9 mouse cellular contexts compared by ENCODE assay signal in genomic region chr13:94306968-94307289, GRCm38 (mm10). TPM values are rescaled to one million over a fixed set of nuclear protein-coding genes. Genes with fewer than 3 reads are reported as not detected.
DNase-seq lines count a peak whose midpoint lies in the region; ATAC-seq and TF ChIP-seq lines count a peak whose summit lies in the region.
"Had no signal": no experiment of that assay in that cellular context is flagged by ENCODE, and none has a peak within 500 bp of the region (broad histone marks: within the 10 kb centered on the region; RNA-seq: fewer than 3 reads in every experiment).

No protein-coding gene starts in this region.

- H3K4me1 ChIP-seq in lung, embryonic 15.5 days = peaks cover 7% of the 10 kb centered on the region; the same call in 1 of the 2 replicates
- H3K4me1 ChIP-seq in forebrain, embryonic 16.5 days (replicated peaks; ENCODE audit: control insufficient read depth, insufficient read depth, low read length) = peaks cover 6% of the 10 kb centered on the region
- H3K4me1 ChIP-seq in limb, embryonic 15.5 days = 0 out of 2 replicates have a peak, but pooled peaks cover 8% of the 10 kb centered on the region
- H3K4me1 ChIP-seq in olfactory bulb, adult 2 months (ENCODE audit: control insufficient read depth, insufficient read depth, low read length) = peaks cover 16% of the 10 kb centered on the region

- no peak for TF ChIP-seq CTCF in olfactory bulb, adult 2 months (IDR thresholded peaks at IDR 0.05; ENCODE audit: insufficient read depth, low read depth, low read length)

- H3K9me3 ChIP-seq in lung, embryonic 15.5 days = no peaks in the 10 kb centered on the region
- H3K9me3 ChIP-seq in forebrain, embryonic 16.5 days (ENCODE audit: control insufficient read depth, low read length) = no peaks in the 10 kb centered on the region
- H3K9me3 ChIP-seq in limb, embryonic 15.5 days = no peaks in the 10 kb centered on the region

- H3K4me3 ChIP-seq in lung, embryonic 15.5 days = peak overlapping the region; percentile 11; the same call in 1 of the 2 replicates
- H3K4me3 ChIP-seq in forebrain, embryonic 16.5 days (replicated peaks; ENCODE audit: low read length) = peak overlapping the region; percentile 18; the same call in 1 of the 2 replicates
- peak overlapping the region; percentile 26 for H3K4me3 ChIP-seq in limb, embryonic 15.5 days
- no peak overlapping the region for H3K4me3 ChIP-seq in olfactory bulb, adult 2 months (ENCODE audit: insufficient read depth, low read depth, low read length)

- peak overlapping the region; percentile 49 for H3K4me2 ChIP-seq in lung, embryonic 15.5 days
- peak overlapping the region; percentile 47 for H3K4me2 ChIP-seq in forebrain, embryonic 16.5 days (ENCODE audit: low read length)
- H3K4me2 ChIP-seq in limb, embryonic 15.5 days = peak overlapping the region; percentile 49

- H3K36me3 ChIP-seq in lung, embryonic 15.5 days = no peaks in the 10 kb centered on the region
- H3K36me3 ChIP-seq in forebrain, embryonic 16.5 days (ENCODE audit: control insufficient read depth, insufficient read depth) = no peaks in the 10 kb centered on the region
- no peaks in the 10 kb centered on the region for H3K36me3 ChIP-seq in limb, embryonic 15.5 days

- no peak overlapping the region for H3K9ac ChIP-seq in lung, embryonic 15.5 days
- peak overlapping the region; percentile 36; the same call in 1 of the 2 replicates for H3K9ac ChIP-seq in forebrain, embryonic 16.5 days (replicated peaks; ENCODE audit: low read depth, low read length)
- peak overlapping the region; percentile 39; the same call in 1 of the 2 replicates for H3K9ac ChIP-seq in limb, embryonic 15.5 days

- TF ChIP-seq POLR2A in olfactory bulb, adult 2 months (IDR thresholded peaks at IDR 0.05; ENCODE audit: insufficient read depth, low read depth, low read length) = no peak

- ATAC-seq in lung, embryonic 15.5 days (ENCODE audit: borderline replicate concordance, extremely low read depth, low FRiP score, low TSS enrichment) = no peak; the same call in 1 of the 2 replicates
- ATAC-seq in forebrain, embryonic 16.5 days = peak; percentile 24; the same call in 1 of the 2 replicates
- no peak for ATAC-seq in limb, embryonic 15.5 days (ENCODE audit: insufficient number of reproducible peaks, low FRiP score, low TSS enrichment, low read depth)
- ATAC-seq: Patski had no signal

- no peak overlapping the region for H3K27ac ChIP-seq in lung, embryonic 15.5 days
- H3K27ac ChIP-seq in forebrain, embryonic 16.5 days (ENCODE audit: low read length) = peak overlapping the region; percentile 65
- H3K27ac ChIP-seq in limb, embryonic 15.5 days = no peak overlapping the region
- peak overlapping the region; percentile 98 for H3K27ac ChIP-seq in olfactory bulb, adult 2 months (ENCODE audit: insufficient read depth, low read depth, low read length)

- H3K27me3 ChIP-seq in lung, embryonic 15.5 days = no peaks in the 10 kb centered on the region
- no peaks in the 10 kb centered on the region for H3K27me3 ChIP-seq in forebrain, embryonic 16.5 days (replicated peaks; ENCODE audit: control insufficient read depth, insufficient read depth, low read length)
- no peaks in the 10 kb centered on the region for H3K27me3 ChIP-seq in limb, embryonic 15.5 days

- WGBS in lung, embryonic 15.5 days = 24% methylated on average over 5 of the region's 5 CpGs
- WGBS in forebrain, embryonic 16.5 days = 23% methylated on average over 5 of the region's 5 CpGs
- WGBS in limb, embryonic 15.5 days = 17% methylated on average over 5 of the region's 5 CpGs
- 9% methylated on average over 5 of the region's 5 CpGs for WGBS in olfactory bulb, adult 2 months

- no peak for DNase-seq in lung, postnatal 10 days
- DNase-seq in embryo, embryonic 11 days = no peak
- DNase-seq in thymus, postnatal 10 days (ENCODE audit: low spot score in 2 of 2) = no peak
- DNase-seq in right cerebral cortex, postnatal 14 days = no peak

RNA-seq across cellular contexts. Expression of gene Scamp1, which starts 21.3 kb away (rescaled TPM):
- polyA plus RNA-seq in lung, embryonic 15.5 days (2015; fragmentation: Nextera tagmentation; extraction: Ambion mirVana) = 29.9 and 31.7 TPM in 2 replicates
- polyA plus RNA-seq in forebrain, embryonic 16.5 days (2015; fragmentation: Nextera tagmentation; extraction: Ambion mirVana) = 120 and 132 TPM in 2 replicates
- 37.0 and 39.6 TPM in 2 replicates for polyA plus RNA-seq in limb, embryonic 15.5 days (2015; fragmentation: Nextera tagmentation; extraction: Ambion mirVana)
- 338 TPM in 1 of 2 replicates, not detected in the other for polyA plus RNA-seq in olfactory bulb, adult 2 months (2012; ENCODE audit: insufficient read depth, insufficient read length, low replicate concordance, missing spikeins)

RNA-seq across cellular contexts. Expression of gene Ap3b1, which starts 51.8 kb away (rescaled TPM):
- 39.7 and 45.0 TPM in 2 replicates for polyA plus RNA-seq in lung, embryonic 15.5 days (2015; fragmentation: Nextera tagmentation; extraction: Ambion mirVana)
- polyA plus RNA-seq in forebrain, embryonic 16.5 days (2015; fragmentation: Nextera tagmentation; extraction: Ambion mirVana) = 34.4 and 39.2 TPM in 2 replicates
- polyA plus RNA-seq in limb, embryonic 15.5 days (2015; fragmentation: Nextera tagmentation; extraction: Ambion mirVana) = 44.0 and 44.1 TPM in 2 replicates
- polyA plus RNA-seq in olfactory bulb, adult 2 months (2012; ENCODE audit: insufficient read depth, insufficient read length, low replicate concordance, missing spikeins) = not detected in 2 replicates

Comparison
In these comparisons a context has a peak if more than half of its experiments do, and no peak if none do; other contexts are left out.
1. H3K27ac ChIP-seq: peak in forebrain, embryonic 16.5 days (single experiment) and olfactory bulb, adult 2 months (single experiment); none in lung, embryonic 15.5 days (single experiment) and limb, embryonic 15.5 days (single experiment).
2. Peak in every context shown above with its lines, with median percentiles within 50 percentile points of each other: H3K4me2 ChIP-seq.